Mouse (Mus musculus) stomach, postnatal 0 days (tissue): ENCODE data around the gene Ccdc167.

Source experiments
- CTCF ChIP-seq: IDR thresholded peaks from 2 replicates; pipeline ENCODE4 v1.5.1; 2016; ENCODE audit warnings: antibody characterized with exemption, low read depth, mild to moderate bottlenecking, moderate library complexity
- EP300 ChIP-seq: optimal IDR thresholded peaks from 2 replicates; pipeline ENCODE3; 2016; ENCODE audit warnings: antibody characterized with exemption

DNA sequence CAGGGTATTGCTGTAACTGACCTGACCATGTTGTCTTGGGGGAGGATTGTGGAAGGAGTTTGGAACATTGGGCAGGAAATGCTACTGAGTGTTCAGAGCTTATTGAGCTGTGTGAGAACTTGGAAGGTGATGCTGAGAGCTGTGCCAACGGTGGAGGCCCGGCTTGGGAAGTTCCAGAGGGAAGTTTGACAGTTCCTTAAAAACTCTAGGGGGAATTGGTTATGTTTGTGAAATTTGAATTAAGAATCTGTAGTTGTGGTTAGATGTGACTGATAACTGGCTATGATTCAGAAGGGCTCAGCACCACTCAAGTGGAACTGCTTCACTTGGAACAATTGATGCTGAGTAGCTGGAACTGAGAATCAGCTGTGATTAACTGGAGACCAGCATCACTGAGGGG is 45.8 kb downstream of the Ccdc167 start:
- no peak for TF ChIP-seq EP300
- TF ChIP-seq CTCF = no peak
